Mouse (Mus musculus) urinary bladder, postnatal 36 days (tissue): ENCODE measurements around the gene Nceh1.

Experiments used
- DNase-seq, 2 experiments: peaks; one replicate each; pipeline ENCODE4 v3.0.0; 2022; ENCODE audit warnings: low spot score in 2 of 2, mixed read lengths in 1 of 2

The Nceh1 gene

DNA sequence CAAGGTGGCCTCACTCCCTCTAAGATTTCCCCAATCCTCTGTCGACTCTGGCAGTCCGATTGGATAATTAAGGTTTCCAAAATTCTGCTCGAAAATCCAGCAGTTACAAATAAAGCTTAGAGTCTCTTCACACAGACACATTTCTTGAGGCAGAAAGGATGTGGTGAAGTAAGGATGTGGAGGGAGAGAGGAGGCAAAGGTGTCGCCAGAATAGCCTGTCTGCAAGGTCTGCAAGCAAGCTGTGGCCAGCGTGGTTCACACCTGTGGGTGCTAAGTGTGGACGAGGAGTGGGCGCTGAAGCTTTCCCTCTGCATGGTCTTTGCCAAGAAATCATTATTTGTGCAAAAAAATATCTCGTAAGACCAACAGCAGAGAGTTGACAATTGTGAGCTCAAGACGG, 139.8 kb downstream of the Nceh1 start:
- no peak for DNase-seq

DNA sequence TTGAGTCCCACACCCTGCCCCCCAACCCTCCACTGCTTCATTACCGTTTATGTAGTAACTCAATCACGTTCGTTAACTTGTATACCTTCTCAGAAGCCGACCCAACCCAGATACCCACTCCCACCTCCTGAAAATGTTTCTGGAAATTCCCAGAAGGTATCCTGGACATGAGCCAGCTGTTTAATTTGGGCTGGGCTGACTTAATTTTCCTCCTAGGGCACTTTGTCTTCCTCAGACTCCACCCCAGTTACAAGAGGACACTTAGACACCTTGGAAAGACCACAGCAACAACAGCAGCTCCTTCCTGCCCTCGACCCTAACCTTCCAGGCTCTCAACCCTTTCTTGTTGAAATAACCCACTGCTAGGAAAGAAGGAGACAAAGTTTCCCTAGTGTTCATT, 140.8 kb downstream of the Nceh1 start:
- DNase-seq: no peak

DNA sequence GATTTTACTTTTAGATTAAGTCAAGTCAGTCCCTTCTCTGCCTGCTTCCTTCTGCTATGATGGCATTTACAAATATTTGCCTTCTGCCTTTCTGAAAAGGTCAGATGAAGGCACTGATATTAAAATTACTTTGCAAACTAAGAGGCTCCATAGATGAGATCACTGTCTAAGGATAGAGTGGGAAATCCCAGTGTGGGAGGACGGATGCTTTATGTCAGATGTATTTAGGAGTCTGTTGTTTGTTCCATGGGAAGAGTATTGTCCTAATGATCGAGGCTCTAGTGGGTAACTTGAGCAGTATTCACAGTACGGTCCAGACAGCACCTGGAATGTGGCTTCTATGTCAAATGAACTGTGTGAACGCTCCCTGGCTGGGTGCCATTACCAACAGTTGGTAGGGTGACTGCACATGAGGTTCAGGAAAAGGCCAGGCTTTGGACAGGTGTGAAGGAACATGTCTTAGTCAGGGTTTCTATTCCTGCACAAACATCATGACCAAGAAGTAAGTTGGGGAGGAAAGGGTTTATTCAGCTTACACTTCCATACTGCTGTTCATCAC, 143.9 kb downstream of the Nceh1 start:
- no peak for DNase-seq

DNA sequence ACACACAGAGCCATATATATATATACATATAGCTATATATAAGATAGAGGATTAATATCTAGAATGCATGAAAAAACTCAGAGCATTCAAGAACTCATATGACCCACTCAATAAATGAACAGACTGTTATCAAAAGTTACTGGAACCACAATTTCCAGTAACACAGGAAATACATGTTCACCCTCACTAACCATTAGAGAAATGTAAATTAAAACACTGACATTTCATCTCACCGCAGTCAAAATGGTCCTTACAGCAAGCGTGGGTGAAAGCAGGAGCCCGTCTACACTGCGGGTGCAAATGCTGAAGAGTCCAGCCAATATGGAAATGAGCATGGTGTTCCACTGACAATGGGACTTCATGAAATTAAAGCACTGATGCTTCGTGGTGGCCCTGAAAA, 147.9 kb downstream of the Nceh1 start:
- no peak for DNase-seq
